Mouse (Mus musculus): ENCODE results near the gene Gnptab.

GRCm38 (mm10) chr10:88417686-88418085 lies 38.8 kb downstream of the Gnptab start:
- TF ChIP-seq POLR2A (IDR thresholded peaks at IDR 0.05; ENCODE audit: low read depth, low read length) (no peak), CTCF (conservative IDR thresholded peaks at IDR 0.05; ENCODE audit: insufficient read depth, insufficient read length, low read depth, low read length) (no peak)
